Mouse (Mus musculus) forebrain, postnatal 0 days (tissue): Measurements from ENCODE around the gene Cabp2. TPM values are rescaled to one million over a fixed set of nuclear protein-coding genes. Genes with fewer than 3 reads are reported as not detected.
A peak's percentile ranks its signal among the peaks of the same experiment; 100 is the strongest.

Experiments
- ATAC-seq: fragments of 200-750 bp; cut with Nextera tagmentation; 2 replicates; pipeline ENCODE4 v1.8.0; 2017; ENCODE audit warnings: mild to moderate bottlenecking, moderate library complexity
- DNase-seq: peaks from one replicate; pipeline ENCODE4 v3.0.0-alpha.2; 2015
- H3K27ac ChIP-seq: fragments of 300-500 bp; sonication (generic); 2 replicates; pipeline ENCODE4 v1.5.1; 2014; ENCODE audit warnings: low read depth, mild to moderate bottlenecking, antibody characterized with exemption, low read length, moderate library complexity, mixed read lengths
- H3K27me3 ChIP-seq: fragments of 300-500 bp; sonication (generic); 2 replicates; pipeline ENCODE4 v1.6.1; 2014; ENCODE audit warnings: mild to moderate bottlenecking, low read length, mixed read lengths; ENCODE audit not compliant: insufficient read depth
- H3K36me3 ChIP-seq: fragments of 300-500 bp; sonication (generic); 2 replicates; pipeline ENCODE4 v1.6.1; 2014; ENCODE audit warnings: mild to moderate bottlenecking, moderate library complexity; ENCODE audit not compliant: insufficient read depth
- H3K4me1 ChIP-seq: fragments of 300-500 bp; sonication (generic); 2 replicates; pipeline ENCODE4 v1.6.1; 2014; ENCODE audit warnings: antibody characterized with exemption; ENCODE audit not compliant: insufficient read depth
- H3K4me2 ChIP-seq: fragments of 300-500 bp; sonication (generic); 2 replicates; pipeline ENCODE4 v1.6.1; 2014; ENCODE audit warnings: low read depth, mild to moderate bottlenecking, moderate library complexity
- H3K4me3 ChIP-seq: fragments of 300-500 bp; sonication (generic); 2 replicates; pipeline ENCODE4 v1.5.1; 2014; ENCODE audit warnings: low read depth, low read length, mixed read lengths
- H3K9ac ChIP-seq: fragments of 300-500 bp; sonication (generic); 2 replicates; pipeline ENCODE4 v1.6.1; 2014; ENCODE audit warnings: mild to moderate bottlenecking
- H3K9me3 ChIP-seq: fragments of 300-500 bp; sonication (generic); 2 replicates; pipeline ENCODE4 v1.6.1; 2016; ENCODE audit warnings: low read length
- CTCF ChIP-seq: sonication (generic); IDR thresholded peaks from 2 replicates; pipeline ENCODE4 v1.5.1; 2016; ENCODE audit warnings: antibody characterized with exemption, control low read depth, low read depth
- WGBS: fragments of 180-500 bp; shearing (Covaris S2); extraction: QIAGEN DNeasy Blood & Tissue Kit; methylation state at CpG from one replicate; pipeline ENCODE4 v1.1.7; 2014; 5-methylcytosine and 5-hydroxymethylcytosine counted together
- polyA plus RNA-seq: library from polyadenylated mRNA; unstranded; fragments of >200 nt; fragmentation: Nextera tagmentation; extraction: Ambion mirVana; gene quantifications from 2 replicates; pipeline ENCODE4 v1.2.1, GENCODE M21; 2015
- total RNA-seq: library from RNA; depleted of rRNA; stranded (reverse); fragments of >200 nt; gene quantifications from 2 replicates; pipeline ENCODE4 v1.2.3, GENCODE M21; 2014

The Cabp2 gene
- total and polyA plus RNA-seq, 2 experiments from 2014 or later = not detected

DNA sequence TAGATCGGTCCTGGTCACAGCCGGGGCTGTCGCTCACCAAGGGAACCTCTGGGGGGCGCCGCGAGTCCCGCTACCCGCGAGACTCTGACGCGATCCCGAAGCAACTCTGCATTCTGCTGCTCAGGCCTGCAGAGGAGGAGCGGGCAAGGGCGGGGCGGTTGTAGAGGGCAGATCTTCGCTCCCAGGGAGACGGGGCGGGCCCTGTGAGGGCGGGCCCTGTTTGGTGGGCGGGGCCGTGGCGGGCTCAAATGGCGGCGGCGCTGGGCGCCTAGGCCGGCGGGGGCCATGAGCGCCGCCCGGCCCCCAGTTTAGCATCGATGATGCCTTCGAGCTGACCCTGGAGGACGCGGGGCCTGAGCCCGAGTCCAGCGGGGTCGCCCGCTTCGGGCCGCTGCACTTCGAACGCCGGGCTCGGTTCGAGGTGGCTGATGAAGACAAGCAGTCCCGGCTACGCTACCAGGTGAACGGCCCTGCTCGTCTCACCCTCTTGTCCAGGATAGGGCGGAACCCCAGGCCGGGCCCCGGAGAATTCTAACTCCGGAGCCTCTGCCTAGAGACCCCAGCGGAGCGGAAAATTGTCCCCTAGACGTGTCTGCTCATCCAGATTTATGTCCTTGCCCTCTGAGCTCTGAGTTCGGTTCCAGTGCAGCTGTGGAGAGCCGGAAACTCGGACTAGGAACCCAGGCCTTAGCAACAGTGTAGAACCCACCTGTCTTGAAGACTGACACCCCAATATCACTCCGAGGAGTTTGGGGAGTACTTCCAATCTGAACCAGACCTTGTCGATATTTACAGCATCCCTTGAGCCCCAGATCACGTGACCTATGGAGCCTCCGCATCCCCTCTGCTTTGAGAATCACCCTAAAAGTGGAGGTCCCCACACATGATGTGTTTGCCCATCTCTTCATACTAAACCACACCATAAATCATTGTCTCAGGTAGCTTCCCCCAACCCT lies 44.6 kb downstream of the Cabp2 start, which contains the start of gene Aip:
Aip (minus strand) TSS at position 118 of the 956 bp plus-strand sequence.
- WGBS = under 1% methylated on average over 59 of the region's 64 CpGs
- H3K4me3 ChIP-seq = peak within 1 kb of the TSS; percentile 81

DNA sequence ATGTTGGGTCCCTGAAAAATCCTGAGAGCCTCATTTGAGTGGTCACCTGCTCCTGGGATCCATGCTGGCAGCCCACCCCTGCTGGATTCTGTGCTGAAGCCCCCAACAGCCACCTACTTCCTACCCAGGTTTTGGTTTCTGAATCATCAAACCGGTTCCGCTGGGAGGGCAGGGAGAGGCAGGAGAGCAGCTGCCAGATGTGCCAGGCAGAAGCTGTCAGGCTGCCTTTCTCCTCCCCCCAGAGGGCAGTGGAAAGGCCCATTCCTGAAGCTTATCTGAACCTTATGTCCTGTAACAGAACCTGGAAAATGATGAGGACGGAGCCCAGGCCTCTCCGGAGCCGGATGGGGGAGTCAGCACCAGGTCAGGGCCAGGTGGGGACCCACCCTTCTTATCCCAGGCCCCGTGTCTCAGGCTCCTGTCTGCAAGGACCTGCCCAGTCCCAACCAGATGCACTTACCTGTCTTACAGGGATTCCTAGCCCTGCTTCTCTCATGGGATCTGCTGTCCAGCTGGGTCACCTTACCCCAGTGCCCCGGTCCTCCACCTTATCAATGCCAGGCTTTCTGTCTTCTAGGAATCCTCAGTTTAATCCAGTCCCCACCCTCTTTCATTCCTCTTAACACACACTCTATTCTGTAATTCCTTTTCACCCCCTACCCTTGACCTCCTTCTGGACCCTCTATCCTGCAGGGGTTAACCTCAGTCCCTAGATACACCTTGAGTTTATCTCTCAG lies 45.5 kb downstream of the Cabp2 start:
- peak overlapping the region; percentile 92 for H3K9ac ChIP-seq
- no peak for TF ChIP-seq CTCF
- no peak overlapping the region for H3K27ac ChIP-seq
- no peaks in the 10 kb centered on the region for H3K27me3 ChIP-seq
- no peak for ATAC-seq
- peak overlapping the region; percentile 81 for H3K4me3 ChIP-seq
- no peaks in the 10 kb centered on the region for H3K9me3 ChIP-seq
- WGBS = 73% methylated on average over 7 of the region's 7 CpGs
- peaks cover 36% of the 10 kb centered on the region for H3K36me3 ChIP-seq
- H3K4me2 ChIP-seq = peak overlapping the region; percentile 65
- peaks cover 9% of the 10 kb centered on the region; the same call in 1 of the 2 replicates for H3K4me1 ChIP-seq
- no peak for DNase-seq

More for the DNA sequence above, 44.6 kb downstream of the Cabp2 start, which contains the start of gene Aip:
- no peaks in the 10 kb centered on the region for H3K27me3 ChIP-seq
- ATAC-seq = peak; percentile 93
- peak within 1 kb of the TSS; percentile 65 for H3K4me2 ChIP-seq
- peak; percentile 81 for TF ChIP-seq CTCF
- H3K27ac ChIP-seq = peak within 1 kb of the TSS; percentile 69
- no peaks in the 10 kb centered on the region for H3K9me3 ChIP-seq
- peaks cover 27% of the 10 kb centered on the region for H3K36me3 ChIP-seq
- peak; percentile 98 for DNase-seq
- peak within 1 kb of the TSS; percentile 92 for H3K9ac ChIP-seq
- H3K4me1 ChIP-seq = peaks cover 9% of the 10 kb centered on the region; the same call in 1 of the 2 replicates

DNA sequence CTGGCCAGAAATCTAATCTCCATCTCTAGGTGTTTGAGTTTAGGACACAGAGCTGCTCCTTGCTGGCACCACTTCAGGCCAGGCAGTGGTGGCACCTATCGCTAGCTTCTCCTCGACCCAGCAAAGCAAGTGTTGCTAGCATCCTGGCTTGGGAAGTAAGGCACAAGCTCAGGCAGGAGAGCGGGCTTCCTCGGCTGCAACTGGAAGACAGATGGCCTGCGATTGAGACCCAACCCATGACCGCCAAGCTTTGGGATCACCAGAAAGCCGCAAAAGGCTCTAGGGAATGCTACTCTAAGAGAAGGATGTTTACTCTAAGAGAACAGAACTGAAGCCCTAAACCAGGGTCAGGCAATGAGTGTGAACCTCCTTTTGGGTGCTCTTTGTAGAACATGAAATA lies 48.1 kb downstream of the Cabp2 start:
- WGBS = 95% methylated on average over 7 of the region's 7 CpGs
- no peak for TF ChIP-seq CTCF
- Histone ChIP-seq H3K4me3 (no peak overlapping the region), H3K4me1 (peaks cover 9% of the 10 kb centered on the region; the same call in 1 of the 2 replicates), H3K9ac (no peak overlapping the region), H3K36me3 (peaks cover 50% of the 10 kb centered on the region), H3K27ac (no peak overlapping the region), H3K9me3 (no peaks in the 10 kb centered on the region), H3K27me3 (no peaks in the 10 kb centered on the region), H3K4me2 (no peak overlapping the region)
- no peak for ATAC-seq
- DNase-seq = no peak

DNA sequence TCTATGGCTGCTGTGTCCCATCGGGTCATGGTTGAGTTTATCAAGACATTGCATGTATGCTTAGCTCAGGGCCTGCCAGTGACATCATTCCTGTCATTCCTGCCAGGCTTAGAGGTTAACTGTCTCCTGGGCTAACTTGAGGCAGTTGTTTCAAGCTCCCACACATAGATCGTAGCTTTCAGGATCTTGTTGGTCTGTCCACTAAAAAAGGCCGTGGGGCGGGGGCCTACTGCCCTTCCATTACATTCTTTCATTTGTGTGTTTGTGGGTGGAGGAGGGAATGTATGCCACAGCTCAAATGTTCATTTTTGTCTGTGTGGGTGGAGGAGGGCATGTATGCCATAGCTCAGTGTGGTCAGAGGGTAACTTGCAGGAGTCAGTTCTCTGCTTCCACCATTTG lies 48.7 kb downstream of the Cabp2 start:
- Histone ChIP-seq H3K4me3 (no peak overlapping the region), H3K4me2 (no peak overlapping the region), H3K36me3 (peaks cover 50% of the 10 kb centered on the region), H3K9ac (no peak overlapping the region), H3K9me3 (no peaks in the 10 kb centered on the region), H3K4me1 (peaks cover 9% of the 10 kb centered on the region; the same call in 1 of the 2 replicates), H3K27me3 (no peaks in the 10 kb centered on the region), H3K27ac (no peak overlapping the region)
- DNase-seq (no peak), ATAC-seq (no peak)
- TF ChIP-seq CTCF = no peak
- 93% methylated on average over 4 of the region's 4 CpGs for WGBS

DNA sequence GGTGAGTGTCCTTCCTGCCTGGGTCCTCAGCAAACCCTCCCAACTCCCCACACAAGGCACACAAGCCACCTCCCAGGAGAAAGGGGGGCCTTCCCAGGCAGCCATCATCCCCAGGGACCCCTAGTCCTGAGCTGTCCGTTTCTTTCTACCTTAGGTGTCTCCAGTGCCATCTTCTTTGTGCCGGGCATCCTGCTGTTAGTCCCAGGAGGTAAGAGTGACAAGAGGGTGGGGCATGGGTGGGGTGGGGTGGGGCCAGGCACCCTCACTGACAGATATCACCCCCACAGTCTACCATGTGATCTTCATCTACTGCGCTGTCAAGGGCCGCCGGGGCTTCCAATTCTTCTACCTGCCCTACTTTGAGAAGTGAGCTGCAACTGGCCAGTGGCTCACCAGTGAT lies 49.7 kb downstream of the Cabp2 start:
- Histone ChIP-seq H3K36me3 (peaks cover 50% of the 10 kb centered on the region), H3K9me3 (no peaks in the 10 kb centered on the region), H3K4me3 (no peak overlapping the region), H3K4me1 (peaks cover 9% of the 10 kb centered on the region; the same call in 1 of the 2 replicates), H3K27me3 (no peaks in the 10 kb centered on the region), H3K27ac (no peak overlapping the region), H3K4me2 (no peak overlapping the region), H3K9ac (no peak overlapping the region)
- no peak for TF ChIP-seq CTCF
- DNase-seq (no peak), ATAC-seq (no peak)
- 98% methylated on average over 5 of the region's 5 CpGs for WGBS

DNA sequence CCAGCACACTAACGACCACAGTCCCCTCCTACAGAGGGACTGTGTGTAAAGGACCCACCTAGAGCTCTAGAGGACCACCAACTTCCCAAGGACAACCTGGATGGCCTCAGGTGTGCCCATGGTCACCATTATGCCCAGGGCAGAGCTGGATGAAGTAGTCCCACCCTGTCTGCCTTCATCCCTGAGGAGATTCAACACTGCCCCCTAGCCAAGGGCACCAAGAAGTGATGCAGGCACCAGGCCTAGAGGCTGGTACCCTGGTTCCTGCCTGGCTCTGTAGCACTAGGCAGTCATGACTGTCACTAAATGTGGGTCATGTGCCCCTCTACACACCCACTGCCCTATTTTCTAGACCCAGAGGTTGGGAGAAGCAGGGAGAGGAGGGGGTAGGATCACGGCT lies 50.4 kb downstream of the Cabp2 start:
- 0 out of 2 replicates have a peak, but pooled peaks have one; percentile 21 for TF ChIP-seq CTCF
- H3K9me3 ChIP-seq = no peaks in the 10 kb centered on the region
- H3K4me3 ChIP-seq = no peak overlapping the region
- no peak overlapping the region for H3K27ac ChIP-seq
- H3K36me3 ChIP-seq = peaks cover 50% of the 10 kb centered on the region
- ATAC-seq (no peak), DNase-seq (no peak)
- H3K4me2 ChIP-seq = no peak overlapping the region
- H3K27me3 ChIP-seq = no peaks in the 10 kb centered on the region
- WGBS = 88% methylated on average over 2 of the region's 2 CpGs
- H3K9ac ChIP-seq = no peak overlapping the region
- peaks cover 4% of the 10 kb centered on the region; the same call in 1 of the 2 replicates for H3K4me1 ChIP-seq
